8 mouse cellular contexts compared by ENCODE assay signal in the genomic region with DNA sequence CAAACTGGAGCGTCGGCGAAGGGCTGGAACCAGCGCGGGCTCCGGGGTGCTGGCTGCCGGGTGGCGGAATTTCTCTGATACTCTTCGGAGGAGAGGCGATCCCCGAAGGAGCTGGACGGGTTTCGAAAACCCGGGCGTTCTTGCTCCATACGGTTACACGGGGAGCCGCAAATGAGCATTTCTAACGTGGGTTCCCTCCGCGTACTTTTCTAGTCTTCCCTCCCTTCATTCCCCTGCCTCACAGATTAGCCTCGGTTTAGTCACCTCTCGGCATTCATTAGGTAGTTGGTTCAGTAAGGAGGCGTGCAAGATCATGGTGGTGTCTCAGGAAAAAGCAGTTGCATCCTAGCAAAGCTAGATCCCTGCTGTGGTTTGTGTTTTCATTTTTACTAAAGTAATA. TPM values are rescaled to one million over a fixed set of nuclear protein-coding genes. Genes with fewer than 3 reads are reported as not detected.
DNase-seq lines count a peak whose midpoint lies in the region; ATAC-seq lines count a peak whose summit lies in the region.
"Had no signal": no experiment of that assay in that cellular context is flagged by ENCODE, and none has a peak within 500 bp of the region (broad histone marks: within the 10 kb centered on the region; RNA-seq: fewer than 3 reads in every experiment).

No protein-coding gene starts in this region.

- DNase-seq in right cerebral cortex, postnatal 4 days, result no peak
- DNase-seq in kidney, postnatal 10 days, result no peak

- H3K4me2 ChIP-seq in limb, embryonic 15.5 days, result peak overlapping the region; percentile 54
- peak overlapping the region; percentile 78 for H3K4me2 ChIP-seq in stomach, embryonic 16.5 days (ENCODE audit: low read depth, low read length)

- H3K4me1 ChIP-seq in megakaryocyte, embryonic 14.5 days, result peaks cover 49% of the 10 kb centered on the region
- peaks cover 25% of the 10 kb centered on the region for H3K4me1 ChIP-seq in erythroblast, embryonic 14.5 days (ENCODE audit: control insufficient read depth)
- peaks cover 9% of the 10 kb centered on the region for H3K4me1 ChIP-seq in limb, embryonic 15.5 days
- H3K4me1 ChIP-seq in stomach, embryonic 16.5 days (ENCODE audit: control insufficient read depth, insufficient read depth, low read length), result peaks cover 10% of the 10 kb centered on the region; the same call in 1 of the 2 replicates

- H3K9me3 ChIP-seq in megakaryocyte, embryonic 14.5 days, result no peaks in the 10 kb centered on the region
- H3K9me3 ChIP-seq in erythroblast, embryonic 14.5 days (ENCODE audit: control insufficient read depth, low read length), result no peaks in the 10 kb centered on the region
- no peaks in the 10 kb centered on the region for H3K9me3 ChIP-seq in limb, embryonic 15.5 days
- H3K9me3 ChIP-seq in stomach, embryonic 16.5 days (replicated peaks; ENCODE audit: control insufficient read depth, low read length), result no peaks in the 10 kb centered on the region

- H3K9ac ChIP-seq in limb, embryonic 15.5 days, result peak overlapping the region; percentile 95
- H3K9ac ChIP-seq in stomach, embryonic 16.5 days (ENCODE audit: low read length), result peak overlapping the region; percentile 100

- peaks cover 25% of the 10 kb centered on the region for H3K36me3 ChIP-seq in megakaryocyte, embryonic 14.5 days (replicated peaks; ENCODE audit: low read length)
- peaks cover 37% of the 10 kb centered on the region for H3K36me3 ChIP-seq in erythroblast, embryonic 14.5 days (ENCODE audit: control insufficient read depth)
- H3K36me3 ChIP-seq in limb, embryonic 15.5 days, result peaks cover 19% of the 10 kb centered on the region
- H3K36me3 ChIP-seq in stomach, embryonic 16.5 days (ENCODE audit: control insufficient read depth, insufficient read depth, low read length), result peaks cover 4% of the 10 kb centered on the region; the same call in 1 of the 2 replicates

- no peaks in the 10 kb centered on the region for H3K27me3 ChIP-seq in megakaryocyte, embryonic 14.5 days (replicated peaks)
- H3K27me3 ChIP-seq in erythroblast, embryonic 14.5 days (ENCODE audit: control insufficient read depth), result no peaks in the 10 kb centered on the region
- H3K27me3 ChIP-seq in limb, embryonic 15.5 days, result no peaks in the 10 kb centered on the region
- no peaks in the 10 kb centered on the region for H3K27me3 ChIP-seq in stomach, embryonic 16.5 days (ENCODE audit: control insufficient read depth, insufficient read depth, low read length)

- WGBS in limb, embryonic 15.5 days, result under 1% methylated on average over 24 of the region's 24 CpGs
- WGBS in stomach, embryonic 16.5 days, result under 1% methylated on average over 24 of the region's 24 CpGs

- H3K27ac ChIP-seq in limb, embryonic 15.5 days, result peak overlapping the region; percentile 99
- H3K27ac ChIP-seq in stomach, embryonic 16.5 days (ENCODE audit: low read length), result peak overlapping the region; percentile 99

- H3K4me3 ChIP-seq in megakaryocyte, embryonic 14.5 days (replicated peaks), result peak overlapping the region; percentile 98
- H3K4me3 ChIP-seq in erythroblast, embryonic 14.5 days (replicated peaks), result peak overlapping the region; percentile 89
- peak overlapping the region; percentile 95 for H3K4me3 ChIP-seq in limb, embryonic 15.5 days
- H3K4me3 ChIP-seq in stomach, embryonic 16.5 days (replicated peaks; ENCODE audit: low read length), result peak overlapping the region; percentile 99

- ATAC-seq in megakaryocyte, adult 5-6 weeks (ENCODE audit: poor library complexity, severe bottlenecking), result no peak
- ATAC-seq in limb, embryonic 15.5 days (ENCODE audit: insufficient number of reproducible peaks, low FRiP score, low TSS enrichment, low read depth), result no peak
- ATAC-seq in stomach, embryonic 16.5 days (ENCODE audit: insufficient read depth, low FRiP score), result no peak

RNA-seq across cellular contexts. Expression of a gene that starts 0.7 kb away (rescaled TPM):
- polyA plus RNA-seq in megakaryocyte, embryonic 14.5 days (2012; ENCODE audit: insufficient read depth, low replicate concordance), result 8.5 and 23.7 TPM in 2 replicates
- 29.9 and 36.5 TPM in 2 replicates for total RNA-seq in megakaryocyte, adult 5-6 weeks (2015)
- 50.6 and 52.7 TPM in 2 replicates for total RNA-seq in megakaryocyte, adult 5-6 weeks (2017)
- polyA plus RNA-seq in erythroblast, embryonic 14.5 days (2012), result 2.9 and 3.2 TPM in 2 replicates
- polyA plus RNA-seq in limb, embryonic 15.5 days (2015; fragmentation: Nextera tagmentation; extraction: Ambion mirVana), result 96.4 and 102 TPM in 2 replicates
- 80.5 and 84.3 TPM in 2 replicates for polyA plus RNA-seq in stomach, embryonic 16.5 days (2015; fragmentation: Nextera tagmentation; extraction: Ambion mirVana)

RNA-seq across cellular contexts. Expression of a gene that starts 9.4 kb away (rescaled TPM):
- 7.0 and 8.3 TPM in 2 replicates for polyA plus RNA-seq in megakaryocyte, embryonic 14.5 days (2012; ENCODE audit: insufficient read depth, low replicate concordance)
- total RNA-seq in megakaryocyte, adult 5-6 weeks (2015), result 24.5 and 28.1 TPM in 2 replicates
- 27.7 and 28.6 TPM in 2 replicates for total RNA-seq in megakaryocyte, adult 5-6 weeks (2017)
- 0.09 and 0.15 TPM in 2 replicates for polyA plus RNA-seq in erythroblast, embryonic 14.5 days (2012)
- polyA plus RNA-seq in limb, embryonic 15.5 days (2015; fragmentation: Nextera tagmentation; extraction: Ambion mirVana), result 60.6 and 64.2 TPM in 2 replicates
- polyA plus RNA-seq in stomach, embryonic 16.5 days (2015; fragmentation: Nextera tagmentation; extraction: Ambion mirVana), result 89.0 and 101 TPM in 2 replicates

RNA-seq across cellular contexts. Expression of a gene that starts 45.8 kb away (rescaled TPM):
- polyA plus RNA-seq in megakaryocyte, embryonic 14.5 days (2012; ENCODE audit: insufficient read depth, low replicate concordance), result not detected in 2 replicates
- total RNA-seq in megakaryocyte, adult 5-6 weeks (2015), result not detected in 2 replicates
- not detected in 2 replicates for total RNA-seq in megakaryocyte, adult 5-6 weeks (2017)
- polyA plus RNA-seq in erythroblast, embryonic 14.5 days (2012), result 4.3 and 5.1 TPM in 2 replicates
- 6.5 and 7.7 TPM in 2 replicates for polyA plus RNA-seq in limb, embryonic 15.5 days (2015; fragmentation: Nextera tagmentation; extraction: Ambion mirVana)
- 24.0 and 25.9 TPM in 2 replicates for polyA plus RNA-seq in stomach, embryonic 16.5 days (2015; fragmentation: Nextera tagmentation; extraction: Ambion mirVana)
- total RNA-seq: neutrophil, adult 5-6 weeks had no signal

RNA-seq across cellular contexts. Expression of a gene that starts 50.6 kb away (rescaled TPM):
- polyA plus RNA-seq in megakaryocyte, embryonic 14.5 days (2012; ENCODE audit: insufficient read depth, low replicate concordance), result 0.84 and 8.2 TPM in 2 replicates
- total RNA-seq in megakaryocyte, adult 5-6 weeks (2015), result not detected in 2 replicates
- total RNA-seq in megakaryocyte, adult 5-6 weeks (2017), result 0.55 TPM in 1 of 2 replicates, not detected in the other
- polyA plus RNA-seq in erythroblast, embryonic 14.5 days (2012), result 0.03 and 0.06 TPM in 2 replicates
- 8.7 and 9.6 TPM in 2 replicates for polyA plus RNA-seq in limb, embryonic 15.5 days (2015; fragmentation: Nextera tagmentation; extraction: Ambion mirVana)
- polyA plus RNA-seq in stomach, embryonic 16.5 days (2015; fragmentation: Nextera tagmentation; extraction: Ambion mirVana), result 40.3 and 42.7 TPM in 2 replicates

RNA-seq across cellular contexts. Expression of a gene that starts 54.5 kb away (rescaled TPM):
- polyA plus RNA-seq in megakaryocyte, embryonic 14.5 days (2012; ENCODE audit: insufficient read depth, low replicate concordance), result not detected in 2 replicates
- total RNA-seq in megakaryocyte, adult 5-6 weeks (2015), result 0.60 and 4.2 TPM in 2 replicates
- 0.28 and 0.55 TPM in 2 replicates for total RNA-seq in megakaryocyte, adult 5-6 weeks (2017)
- 25.5 and 26.9 TPM in 2 replicates for polyA plus RNA-seq in erythroblast, embryonic 14.5 days (2012)
- 0.40 TPM in 2 replicates for polyA plus RNA-seq in limb, embryonic 15.5 days (2015; fragmentation: Nextera tagmentation; extraction: Ambion mirVana)
- polyA plus RNA-seq in stomach, embryonic 16.5 days (2015; fragmentation: Nextera tagmentation; extraction: Ambion mirVana), result 192 and 218 TPM in 2 replicates
- total RNA-seq: neutrophil, adult 5-6 weeks had no signal
